Mouse (Mus musculus) small intestine, adult 2 months (tissue): ENCODE measurements around the gene Slc25a17.

Source experiments
- CTCF ChIP-seq: fragments of 200-500 bp; IDR thresholded peaks from 2 replicates; pipeline ENCODE4 v1.5.1; 2012; ENCODE audit warnings: low read depth, mild to moderate bottlenecking, control low read depth, inconsistent platforms, low read length, moderate library complexity, mixed read lengths; ENCODE audit not compliant: insufficient replicate concordance, insufficient read length; ENCODE audit errors: extremely low read depth
- POLR2A ChIP-seq: fragments of 200-500 bp; IDR thresholded peaks from 2 replicates; pipeline ENCODE4 v1.6.1; 2012; ENCODE audit warnings: low read depth, mild to moderate bottlenecking, control low read depth, inconsistent platforms, low read length, moderate library complexity

DNA sequence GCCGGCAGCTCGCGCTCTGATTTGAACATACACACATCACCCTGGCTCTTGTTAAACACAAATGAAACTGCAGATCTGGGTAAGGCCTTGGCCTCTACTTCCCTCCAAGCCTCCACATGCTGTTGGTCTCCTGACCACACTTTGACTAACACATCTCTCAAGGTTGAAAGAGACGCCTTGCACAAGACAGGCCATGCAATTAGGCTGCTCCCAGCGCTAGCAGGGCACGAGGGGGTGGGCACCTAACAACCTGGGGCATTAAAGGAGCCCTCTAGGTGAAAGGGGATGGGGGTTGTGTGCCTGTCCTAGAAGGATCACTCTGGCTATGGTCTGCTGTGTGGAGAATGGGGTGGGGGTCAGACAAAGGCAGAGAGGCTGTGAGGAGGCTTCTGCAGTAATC lies 81.9 kb downstream of the Slc25a17 start:
- TF ChIP-seq CTCF, result no peak
- TF ChIP-seq POLR2A, result no peak
